Mouse (Mus musculus) inflammation-experienced regulatory T-cells (primary cell): ENCODE measurements around the gene Bcr. TPM values are rescaled to one million over a fixed set of nuclear protein-coding genes. Genes with fewer than 3 reads are reported as not detected.

Experiments used
- polyA plus RNA-seq, 2 experiments: library from polyadenylated mRNA; unstranded; fragments of 100-300 nt; shearing (Covaris generic); gene quantifications; one replicate each; pipeline ENCODE4 v1.2.1; 2017

Bcr gene
- polyA plus RNA-seq = 1 to 10 TPM; 3.1 to 5.2 TPM

DNA sequence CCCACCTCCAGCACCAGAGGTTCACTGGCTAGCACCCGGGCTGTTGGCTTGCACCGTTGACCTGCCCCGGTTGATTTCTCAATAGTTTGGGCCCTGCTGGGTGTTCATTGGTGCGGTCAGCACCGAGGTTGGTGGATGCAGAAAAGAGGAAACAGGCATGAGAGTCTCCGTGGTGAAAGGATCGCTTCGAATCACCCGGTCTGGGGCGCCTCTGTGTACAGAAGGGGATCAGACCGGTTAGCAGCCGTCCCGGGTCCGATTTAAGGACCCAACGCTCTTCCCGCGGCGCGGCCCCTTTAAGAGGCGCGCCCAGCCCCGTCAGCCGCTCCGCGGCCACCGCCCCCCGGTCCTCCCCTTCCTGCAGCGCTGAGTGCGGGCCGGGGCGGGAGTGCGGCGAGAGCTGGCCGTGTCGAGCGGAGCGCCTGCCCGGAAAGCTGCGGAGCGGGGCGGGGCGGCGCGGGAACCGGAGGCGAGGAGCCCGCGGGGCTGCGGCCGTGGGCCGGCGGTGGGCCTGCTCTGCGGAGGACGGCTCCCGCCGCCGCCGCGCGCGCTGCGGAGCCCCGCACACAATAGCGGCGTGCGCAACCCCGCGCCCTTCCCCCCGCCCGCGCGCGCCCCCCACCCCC is at the start of gene Bcr:
Bcr (plus strand) TSS at position 376 of the 626 bp plus-strand sequence.

DNA sequence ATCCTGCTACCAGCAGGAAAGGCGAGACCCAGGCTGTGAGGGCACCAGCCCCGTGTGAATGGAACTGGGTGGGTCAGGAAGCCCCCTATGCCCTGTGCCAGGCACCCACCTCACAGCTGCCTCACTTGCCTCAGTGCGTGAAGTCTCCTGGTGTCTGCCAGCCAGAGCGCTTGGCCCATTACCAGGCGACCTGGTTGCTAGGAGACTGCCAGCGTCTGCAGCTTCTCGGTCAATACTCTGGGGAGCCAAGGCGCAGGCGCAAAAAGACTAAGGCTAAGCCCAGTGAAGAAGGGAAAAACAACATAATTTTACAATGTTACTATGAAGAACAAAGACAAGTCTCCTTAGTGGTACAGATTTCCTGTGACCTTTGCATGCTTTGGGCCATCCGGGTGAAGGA is 28.0 kb upstream of the Bcr start, which contains the start of gene Rsph14:
Rsph14 (minus strand) TSS at position 192 of the 400 bp plus-strand sequence.

DNA sequence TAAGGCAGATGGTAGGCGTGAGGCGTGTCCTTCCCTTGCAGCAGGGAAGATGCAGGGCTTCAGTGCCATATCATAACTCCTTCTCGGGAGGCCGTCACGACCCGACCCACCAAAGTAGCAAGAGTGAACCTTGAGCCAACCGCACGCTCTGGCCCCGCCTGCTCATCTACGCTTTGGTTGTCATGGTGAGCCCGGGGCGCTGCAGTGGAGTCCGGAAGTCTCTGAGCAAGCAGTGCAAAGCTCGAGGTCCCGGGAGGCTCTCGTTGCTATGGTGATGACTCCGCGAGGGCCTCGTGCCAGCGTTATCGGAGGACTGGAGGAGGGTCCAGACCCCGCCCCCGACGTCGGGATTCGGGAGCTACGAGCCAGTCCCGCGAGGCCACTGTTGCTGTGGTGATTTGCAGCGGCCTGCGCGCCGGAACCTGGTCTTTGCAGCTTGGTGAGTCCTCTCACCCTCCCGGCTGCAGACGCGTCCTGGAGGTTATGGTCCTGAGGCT is 23.5 kb upstream of the Bcr start, which contains the start of gene Rab36:
Rab36 (plus strand) TSS at position 176 of the 497 bp plus-strand sequence.

DNA sequence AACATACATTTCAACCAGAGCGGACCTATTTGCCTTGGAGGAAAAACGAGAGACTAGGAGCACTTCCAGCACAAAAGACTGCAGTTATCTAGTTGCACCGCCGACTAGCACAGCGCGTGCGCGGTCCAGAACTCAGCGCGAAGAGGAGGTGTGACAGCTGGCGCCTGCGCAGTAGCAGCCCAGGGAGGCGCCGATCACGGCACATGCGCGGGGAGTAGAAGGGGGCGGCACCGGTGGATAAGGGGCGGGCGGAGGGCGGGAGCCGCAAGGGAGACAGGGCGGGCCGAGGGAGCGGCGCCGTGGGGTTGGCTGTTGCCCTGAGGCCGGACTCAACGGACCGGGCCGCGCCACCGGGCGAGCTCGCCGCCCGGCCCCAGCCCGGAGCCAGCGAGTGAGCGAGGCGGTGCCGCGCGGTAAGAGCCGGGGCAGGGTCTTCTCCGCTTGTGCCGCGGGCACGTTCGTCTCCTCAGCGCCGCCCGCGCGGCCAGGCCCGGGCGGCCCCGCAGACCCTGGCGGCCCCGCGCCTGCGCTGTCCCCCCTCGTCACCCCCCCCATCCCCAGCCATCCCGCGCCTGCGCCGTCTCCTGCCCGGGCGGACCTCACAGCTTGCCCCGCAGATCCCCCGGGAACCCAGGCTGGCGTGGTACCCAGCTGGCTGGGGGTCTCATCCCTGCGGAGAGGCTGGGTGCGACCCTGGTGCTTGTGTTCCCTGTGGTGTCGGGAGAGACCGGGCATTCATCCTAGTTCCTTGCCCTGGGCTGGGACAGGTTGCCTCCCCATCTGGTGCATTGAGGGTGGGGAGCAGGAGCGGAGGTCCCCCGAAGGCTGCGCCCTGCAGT is 151.6 kb downstream of the Bcr start, which contains the start of gene Specc1l:
Specc1l (plus strand) TSS at position 267 of the 839 bp plus-strand sequence.

Other genes starting within 250 kb of the Bcr start
- 1 to 10 TPM in 1 of 2 experiments, under 1 TPM in 1; 0.17 to 2.1 TPM for gene Gnaz, start 93.4 kb upstream of the Bcr start, polyA plus RNA-seq
- gene Rsph14, start 28.0 kb upstream of the Bcr start, polyA plus RNA-seq = not detected
- gene Rab36, start 23.5 kb upstream of the Bcr start, polyA plus RNA-seq = 1 to 10 TPM; 1.1 to 3.5 TPM
- gene Specc1l, start 151.5 kb downstream of the Bcr start, polyA plus RNA-seq = 10 to 100 TPM; 46.4 to 59.1 TPM